Mouse (Mus musculus): ENCODE data around the gene Ift81. TPM values are rescaled to one million over a fixed set of nuclear protein-coding genes. Genes with fewer than 3 reads are reported as not detected.

Gene Ift81
- polyA plus RNA-seq, 1 experiment from 2014 or later = 41.4 TPM

DNA sequence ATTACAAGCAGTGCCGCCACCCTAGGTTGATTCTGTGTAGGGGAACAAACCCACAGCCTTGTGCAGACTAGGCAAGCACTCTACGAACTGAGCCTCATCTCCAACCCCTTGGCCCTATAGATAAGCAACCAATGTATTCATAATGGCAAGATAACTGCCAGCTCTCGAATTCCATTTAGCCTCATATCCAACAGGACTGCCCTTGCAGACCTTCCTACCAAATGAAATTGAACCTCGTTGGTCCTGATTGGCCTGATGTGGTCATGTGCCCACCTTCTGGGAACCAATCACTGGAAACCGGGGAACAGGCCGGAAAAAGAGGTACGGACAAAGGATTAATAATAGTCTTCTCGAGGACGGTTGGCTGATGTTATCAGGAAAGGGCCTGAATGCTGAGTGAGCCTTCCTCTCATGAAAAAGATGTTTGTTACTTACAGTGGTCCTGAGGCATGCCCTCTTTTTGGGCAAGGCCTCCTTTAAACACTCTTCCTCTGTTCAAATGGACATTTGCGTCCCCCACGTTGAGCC, 10.7 kb upstream of the Ift81 start:
- Histone ChIP-seq H3K4me3 (replicated peaks) (no peak overlapping the region), H3K27me3 (no peaks in the 10 kb centered on the region), H3K4me2 (replicated peaks) (no peak overlapping the region), H3K4me1 (peaks cover 20% of the 10 kb centered on the region), H3K27ac (replicated peaks) (no peak overlapping the region), H3K36me3 (no peaks in the 10 kb centered on the region), H3K9ac (no peak overlapping the region), H3K9me3 (replicated peaks) (no peaks in the 10 kb centered on the region)
- 85% methylated on average over 11 of the region's 11 CpGs for WGBS
- ATAC-seq (ENCODE audit: insufficient number of reproducible peaks, low FRiP score, low TSS enrichment, low read depth) = no peak

DNA sequence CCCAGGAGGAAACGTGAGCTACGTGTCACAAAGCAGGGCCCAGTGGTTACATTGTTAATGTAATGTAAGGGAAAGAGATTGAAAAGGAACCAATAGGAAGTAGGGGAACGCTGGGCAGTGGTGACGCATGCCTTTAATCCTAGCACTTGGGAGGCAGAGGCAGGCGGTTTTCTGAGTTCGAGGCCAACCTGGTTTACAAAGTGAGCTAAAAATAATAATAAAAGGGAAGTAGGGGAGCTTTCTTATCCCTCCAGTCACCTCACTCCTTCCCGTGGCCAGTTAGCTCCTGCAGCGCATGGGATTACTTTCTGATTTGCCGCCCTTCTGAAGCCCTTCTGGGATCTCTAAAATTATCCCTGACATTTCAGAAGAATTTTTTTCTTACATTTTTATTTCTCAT, 9.5 kb upstream of the Ift81 start:
- H3K9ac ChIP-seq = no peak overlapping the region

DNA sequence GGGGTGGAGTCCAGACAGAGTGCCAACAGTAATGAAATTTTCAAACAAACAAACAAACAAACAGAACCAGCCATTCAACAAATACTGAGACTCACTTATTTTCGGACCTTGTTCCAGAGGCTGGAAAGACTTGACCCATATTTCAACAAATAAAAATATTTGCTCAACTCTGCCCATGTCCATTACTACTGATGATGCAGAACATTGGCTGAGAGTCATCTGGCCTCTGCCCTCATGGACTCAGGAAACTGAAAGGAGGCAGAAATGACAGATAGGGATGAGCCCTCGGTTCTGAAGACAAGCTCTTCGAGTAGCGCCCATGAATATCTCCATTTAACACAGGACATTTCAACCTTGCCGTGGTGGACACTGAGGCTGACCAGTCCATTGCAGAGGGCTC, 8.2 kb upstream of the Ift81 start:
- H3K36me3 ChIP-seq = no peaks in the 10 kb centered on the region
- H3K4me3 ChIP-seq (replicated peaks) = no peak overlapping the region
- H3K4me1 ChIP-seq = peaks cover 22% of the 10 kb centered on the region
- ATAC-seq (ENCODE audit: insufficient number of reproducible peaks, low FRiP score, low TSS enrichment, low read depth) = no peak
- WGBS = 90% methylated on average over 5 of the region's 5 CpGs
- peak overlapping the region; percentile 83; the same call in 1 of the 2 replicates for H3K27ac ChIP-seq (replicated peaks)
- H3K9ac ChIP-seq = no peak overlapping the region
- H3K4me2 ChIP-seq (replicated peaks) = no peak overlapping the region
- H3K9me3 ChIP-seq (replicated peaks) = no peaks in the 10 kb centered on the region
- H3K27me3 ChIP-seq = no peaks in the 10 kb centered on the region

More for the DNA sequence above, 9.5 kb upstream of the Ift81 start:
- no peak for ATAC-seq (ENCODE audit: insufficient number of reproducible peaks, low FRiP score, low TSS enrichment, low read depth)
- H3K4me3 ChIP-seq (replicated peaks) = no peak overlapping the region
- peaks cover 22% of the 10 kb centered on the region for H3K4me1 ChIP-seq
- H3K9me3 ChIP-seq (replicated peaks) = no peaks in the 10 kb centered on the region
- H3K36me3 ChIP-seq = no peaks in the 10 kb centered on the region
- no peak overlapping the region for H3K27ac ChIP-seq (replicated peaks)
- no peak overlapping the region for H3K4me2 ChIP-seq (replicated peaks)
- no peaks in the 10 kb centered on the region for H3K27me3 ChIP-seq
- WGBS = 69% methylated on average over 9 of the region's 9 CpGs

DNA sequence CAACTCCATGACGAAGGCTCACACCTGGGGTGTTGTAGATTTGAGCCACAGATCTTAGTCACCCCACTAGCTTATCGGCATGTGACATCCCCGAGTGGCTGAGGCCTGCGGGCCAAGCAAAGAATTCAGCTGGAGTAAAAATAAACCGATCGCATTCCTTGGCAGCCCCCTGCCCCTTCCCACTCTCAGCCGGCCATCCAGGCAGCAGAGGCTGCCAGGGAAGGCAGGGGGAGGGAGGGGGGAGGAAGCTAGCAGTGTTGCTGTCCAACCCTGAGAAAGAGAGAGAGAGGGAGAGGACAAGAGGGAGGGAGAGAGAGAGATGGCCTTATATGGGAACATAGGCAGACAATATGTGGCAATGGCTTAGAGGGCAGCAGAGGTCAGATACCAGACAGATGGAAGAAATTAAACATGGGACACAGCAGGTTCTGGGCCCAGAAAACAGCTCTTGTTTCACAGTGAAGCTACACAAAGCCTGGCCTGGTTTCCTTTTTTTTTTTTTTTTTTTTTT, 7.1 kb upstream of the Ift81 start:
- Histone ChIP-seq H3K9me3 (replicated peaks) (no peaks in the 10 kb centered on the region), H3K4me1 (peaks cover 22% of the 10 kb centered on the region), H3K27me3 (no peaks in the 10 kb centered on the region), H3K9ac (no peak overlapping the region), H3K36me3 (no peaks in the 10 kb centered on the region), H3K4me3 (replicated peaks) (no peak overlapping the region), H3K4me2 (replicated peaks) (no peak overlapping the region), H3K27ac (replicated peaks) (peak overlapping the region; percentile 83)
- 8% methylated on average over 7 of the region's 7 CpGs for WGBS
- peak; percentile 78 for ATAC-seq (ENCODE audit: insufficient number of reproducible peaks, low FRiP score, low TSS enrichment, low read depth)

DNA sequence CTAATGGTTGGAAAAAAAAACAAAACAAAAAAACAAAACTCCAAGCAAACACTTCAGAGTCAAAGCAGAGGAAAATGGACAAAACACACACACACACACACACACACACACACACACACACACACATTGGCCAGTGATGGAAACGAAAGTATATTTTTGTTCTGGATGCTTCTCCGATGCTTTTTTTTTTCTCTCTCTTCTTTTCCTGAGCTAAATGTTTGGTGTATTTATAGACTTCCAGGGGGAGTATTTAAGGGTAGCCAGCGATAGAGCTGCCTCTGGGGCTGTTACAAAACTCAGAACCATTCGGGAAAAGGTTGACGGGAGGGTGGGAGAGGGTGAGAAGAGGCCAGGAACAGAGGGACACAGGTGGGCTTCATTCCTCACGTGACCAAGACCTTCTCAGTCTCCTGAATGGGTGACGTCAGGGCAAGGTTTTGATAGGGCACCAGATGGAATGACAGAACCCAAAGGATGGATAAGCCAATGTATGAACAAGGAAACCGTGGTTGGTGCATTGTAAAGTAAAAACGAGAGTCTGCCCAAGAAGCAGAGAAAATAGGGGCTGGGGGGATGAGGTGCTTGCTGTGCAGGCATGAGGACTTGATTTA, 5.5 kb upstream of the Ift81 start:
- Histone ChIP-seq H3K4me3 (replicated peaks) (no peak overlapping the region), H3K27me3 (no peaks in the 10 kb centered on the region), H3K36me3 (no peaks in the 10 kb centered on the region), H3K9me3 (replicated peaks) (no peaks in the 10 kb centered on the region), H3K4me1 (peaks cover 23% of the 10 kb centered on the region), H3K9ac (no peak overlapping the region), H3K27ac (replicated peaks) (0 out of 2 replicates have a peak overlapping the region, but pooled peaks have one; percentile 25), H3K4me2 (replicated peaks) (no peak overlapping the region)
- ATAC-seq (ENCODE audit: insufficient number of reproducible peaks, low FRiP score, low TSS enrichment, low read depth) = no peak
- WGBS = 66% methylated on average over 9 of the region's 9 CpGs

DNA sequence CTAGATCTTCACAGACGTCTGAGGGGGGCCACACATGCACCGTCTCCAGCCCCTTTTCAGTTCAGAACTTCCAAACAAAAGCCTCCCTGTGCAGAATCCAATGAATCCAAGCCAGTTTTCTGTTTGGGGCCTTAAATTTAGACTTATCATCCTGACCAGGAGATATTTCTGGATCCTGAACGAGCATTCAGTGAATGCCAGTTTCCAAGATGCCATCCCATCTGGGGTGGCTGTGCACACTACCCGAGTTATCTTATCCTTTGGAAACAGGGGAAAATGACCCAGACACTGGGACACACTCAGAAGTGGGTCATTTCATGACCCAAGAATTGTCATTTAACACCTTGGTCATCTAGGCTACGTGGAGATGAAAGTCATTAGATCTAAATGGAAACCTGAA, 3.4 kb upstream of the Ift81 start:
- ATAC-seq (ENCODE audit: insufficient number of reproducible peaks, low FRiP score, low TSS enrichment, low read depth) = no peak
- 0 out of 2 replicates have a peak overlapping the region, but pooled peaks have one; percentile 12 for H3K27ac ChIP-seq (replicated peaks)

DNA sequence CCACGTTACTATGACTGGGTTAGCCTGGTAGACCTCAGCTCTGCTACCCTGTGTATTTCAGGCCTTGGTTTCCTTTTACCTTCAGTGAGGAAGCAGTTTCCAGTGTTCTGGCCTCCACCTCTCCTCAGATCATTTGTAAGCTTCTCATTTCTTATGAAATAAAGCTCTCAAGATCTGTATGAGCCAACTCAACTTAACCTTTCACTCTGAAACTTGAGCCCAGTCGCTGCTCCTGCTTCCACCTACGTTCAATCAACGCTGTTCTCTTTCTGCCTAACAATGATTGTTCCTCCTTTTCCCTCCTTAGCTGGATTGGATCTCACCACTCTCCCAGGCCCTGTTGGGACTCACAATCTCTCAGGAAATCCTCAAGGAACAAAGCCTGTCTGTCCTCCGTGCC, 2.7 kb downstream of the Ift81 start:
- ATAC-seq (ENCODE audit: insufficient number of reproducible peaks, low FRiP score, low TSS enrichment, low read depth) = no peak
- Histone ChIP-seq H3K9ac (no peak overlapping the region), H3K4me2 (replicated peaks) (no peak overlapping the region), H3K27me3 (no peaks in the 10 kb centered on the region), H3K36me3 (peaks cover 19% of the 10 kb centered on the region), H3K9me3 (replicated peaks) (no peaks in the 10 kb centered on the region), H3K4me3 (replicated peaks) (no peak overlapping the region), H3K27ac (replicated peaks) (peak overlapping the region; percentile 58), H3K4me1 (peaks cover 16% of the 10 kb centered on the region)
- 42% methylated on average over 5 of the region's 5 CpGs for WGBS

More for the DNA sequence above, 3.4 kb upstream of the Ift81 start:
- no peak overlapping the region for H3K4me2 ChIP-seq (replicated peaks)
- H3K27me3 ChIP-seq = no peaks in the 10 kb centered on the region
- no peak overlapping the region for H3K4me3 ChIP-seq (replicated peaks)
- peaks cover 24% of the 10 kb centered on the region for H3K4me1 ChIP-seq
- H3K9ac ChIP-seq = no peak overlapping the region
- no peaks in the 10 kb centered on the region for H3K36me3 ChIP-seq
- 51% methylated on average over 5 of the region's 5 CpGs for WGBS
- no peaks in the 10 kb centered on the region for H3K9me3 ChIP-seq (replicated peaks)

DNA sequence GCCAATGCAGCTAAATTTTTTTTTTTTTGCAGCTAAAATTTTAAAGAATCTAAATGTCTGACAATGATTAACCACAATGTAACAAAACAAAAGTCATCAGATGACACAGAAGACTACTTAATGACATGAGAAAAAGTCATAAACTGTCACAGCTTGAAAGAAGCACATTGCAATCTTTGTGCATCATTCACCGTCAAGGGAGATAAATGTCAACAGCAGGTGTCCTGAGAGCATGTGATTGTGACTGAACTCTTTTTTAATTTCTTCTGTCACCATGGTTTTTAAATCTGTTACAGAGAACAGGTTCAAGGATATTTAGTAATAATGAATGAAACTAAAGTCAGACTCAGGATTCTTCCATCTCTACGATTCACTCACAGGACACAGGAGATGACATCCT, 9.4 kb downstream of the Ift81 start:
- Histone ChIP-seq H3K4me3 (replicated peaks) (no peak overlapping the region), H3K27ac (replicated peaks) (no peak overlapping the region), H3K9me3 (replicated peaks) (no peaks in the 10 kb centered on the region), H3K27me3 (no peaks in the 10 kb centered on the region), H3K36me3 (peaks cover 51% of the 10 kb centered on the region), H3K4me2 (replicated peaks) (no peak overlapping the region), H3K9ac (no peak overlapping the region), H3K4me1 (no peaks in the 10 kb centered on the region)
- no peak for ATAC-seq (ENCODE audit: insufficient number of reproducible peaks, low FRiP score, low TSS enrichment, low read depth)
- WGBS = 90% methylated on average over 2 of the region's 2 CpGs

DNA sequence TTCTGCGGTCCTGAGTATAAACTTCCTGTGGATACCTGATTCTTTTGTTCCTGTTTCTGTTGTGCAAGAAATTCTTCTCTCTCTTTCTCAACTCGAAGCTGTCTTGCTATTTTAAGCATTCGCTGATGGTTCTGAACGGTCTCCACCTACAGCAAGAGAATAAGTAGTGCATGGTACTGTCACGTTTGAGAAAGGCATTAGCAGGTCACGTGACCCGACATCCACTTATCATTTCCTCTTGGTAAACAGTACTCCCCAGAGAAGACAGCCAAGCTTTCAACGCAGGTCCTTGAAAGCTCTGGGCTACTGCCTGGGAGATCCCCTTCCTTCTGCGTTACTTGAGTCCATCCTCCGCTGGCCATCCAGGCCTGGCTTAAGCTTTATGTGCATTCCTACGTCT, 12.1 kb downstream of the Ift81 start:
- no peaks in the 10 kb centered on the region for H3K27me3 ChIP-seq
- no peaks in the 10 kb centered on the region for H3K9me3 ChIP-seq (replicated peaks)
- H3K4me2 ChIP-seq (replicated peaks) = no peak overlapping the region
- no peaks in the 10 kb centered on the region for H3K4me1 ChIP-seq
- H3K4me3 ChIP-seq (replicated peaks) = no peak overlapping the region
- no peak overlapping the region for H3K9ac ChIP-seq
- H3K36me3 ChIP-seq = peaks cover 61% of the 10 kb centered on the region
- H3K27ac ChIP-seq (replicated peaks) = no peak overlapping the region
- ATAC-seq (ENCODE audit: insufficient number of reproducible peaks, low FRiP score, low TSS enrichment, low read depth) = no peak
- WGBS = 69% methylated on average over 11 of the region's 11 CpGs

DNA sequence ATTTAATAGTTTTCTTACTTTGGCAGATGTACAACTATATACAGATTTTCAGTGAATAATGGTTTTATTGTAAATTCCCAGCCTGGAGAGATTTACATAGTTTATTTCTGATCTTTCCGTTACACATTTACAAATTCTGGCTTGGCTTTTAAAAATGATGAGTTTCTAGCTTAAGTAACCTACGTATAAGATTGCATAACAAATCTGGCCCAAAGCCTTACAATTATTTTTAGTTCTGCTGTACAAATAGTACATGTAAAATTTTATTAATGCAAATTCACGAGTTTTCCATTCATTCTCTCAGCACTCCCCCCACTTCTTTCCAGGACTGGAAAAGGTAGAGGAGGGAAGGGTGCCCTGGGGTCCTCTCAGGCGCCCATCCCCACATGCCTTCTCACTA, 18.8 kb downstream of the Ift81 start:
- ATAC-seq (ENCODE audit: insufficient number of reproducible peaks, low FRiP score, low TSS enrichment, low read depth) = no peak
- no peak overlapping the region for H3K4me2 ChIP-seq (replicated peaks)
- no peaks in the 10 kb centered on the region for H3K4me1 ChIP-seq
- no peak overlapping the region for H3K9ac ChIP-seq
- no peaks in the 10 kb centered on the region for H3K9me3 ChIP-seq (replicated peaks)
- H3K36me3 ChIP-seq = peaks cover 57% of the 10 kb centered on the region
- WGBS = 72% methylated on average over 4 of the region's 4 CpGs
- no peaks in the 10 kb centered on the region for H3K27me3 ChIP-seq
- no peak overlapping the region for H3K4me3 ChIP-seq (replicated peaks)
- no peak overlapping the region for H3K27ac ChIP-seq (replicated peaks)

DNA sequence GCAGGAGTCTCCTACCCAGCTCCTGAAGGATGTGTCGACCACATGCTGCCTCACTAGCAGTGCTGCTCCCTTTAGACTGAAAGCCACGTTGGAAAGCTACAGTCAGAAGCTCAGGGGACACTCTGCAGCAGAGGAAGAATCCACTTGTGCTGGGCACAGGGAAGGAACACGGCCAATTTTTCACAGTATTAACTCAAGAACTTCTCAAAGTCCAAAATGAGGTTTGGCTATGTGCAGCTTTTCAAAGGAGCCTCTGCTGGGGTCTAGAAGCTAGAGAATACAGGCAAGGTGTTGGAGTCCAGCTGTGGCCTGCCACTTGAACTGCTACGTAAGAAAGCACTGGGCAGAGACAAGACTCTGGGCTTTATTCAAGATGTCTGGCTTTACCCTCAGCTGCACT, 24.4 kb downstream of the Ift81 start:
- WGBS = 84% methylated on average over 4 of the region's 4 CpGs
- no peaks in the 10 kb centered on the region for H3K4me1 ChIP-seq
- ATAC-seq (ENCODE audit: insufficient number of reproducible peaks, low FRiP score, low TSS enrichment, low read depth) = no peak
- peaks cover 29% of the 10 kb centered on the region for H3K36me3 ChIP-seq
- H3K4me3 ChIP-seq (replicated peaks) = no peak overlapping the region
- no peak overlapping the region for H3K4me2 ChIP-seq (replicated peaks)
- no peak overlapping the region for H3K9ac ChIP-seq
- no peaks in the 10 kb centered on the region for H3K9me3 ChIP-seq (replicated peaks)
- no peak overlapping the region for H3K27ac ChIP-seq (replicated peaks)
- no peaks in the 10 kb centered on the region for H3K27me3 ChIP-seq

DNA sequence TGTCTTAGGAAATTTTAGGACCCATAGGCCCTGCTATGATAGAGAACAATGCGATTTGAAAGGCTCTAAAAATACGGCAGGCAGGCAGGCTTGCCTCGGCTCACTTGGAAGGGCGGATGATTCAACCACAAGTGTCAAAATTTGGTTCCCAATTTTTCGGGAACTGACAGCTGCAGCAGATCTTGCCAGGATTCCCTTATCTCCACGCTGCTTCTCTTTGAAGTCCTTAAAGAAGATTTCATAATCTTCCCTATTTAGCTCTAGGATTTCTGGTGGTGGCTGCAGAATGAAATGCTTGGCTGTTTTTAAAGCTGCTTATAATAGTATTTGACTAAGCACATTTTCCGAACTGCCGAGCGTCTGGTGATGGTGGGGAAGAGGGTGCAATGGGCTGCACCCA, 28.8 kb downstream of the Ift81 start:
- Histone ChIP-seq H3K4me3 (replicated peaks) (no peak overlapping the region), H3K9ac (no peak overlapping the region), H3K27me3 (no peaks in the 10 kb centered on the region), H3K4me2 (replicated peaks) (no peak overlapping the region), H3K9me3 (replicated peaks) (no peaks in the 10 kb centered on the region), H3K36me3 (peaks cover 19% of the 10 kb centered on the region), H3K27ac (replicated peaks) (no peak overlapping the region), H3K4me1 (no peaks in the 10 kb centered on the region)
- no peak for ATAC-seq (ENCODE audit: insufficient number of reproducible peaks, low FRiP score, low TSS enrichment, low read depth)
- WGBS = 71% methylated on average over 9 of the region's 9 CpGs

Data from embryonic facial prominence, embryonic 15.5 days (tissue).